Mouse (Mus musculus): ENCODE data around the gene Zfp771. TPM values are rescaled to one million over a fixed set of nuclear protein-coding genes. Genes with fewer than 3 reads are reported as not detected.
A peak's percentile ranks its signal among the peaks of the same experiment; 100 is the strongest.

Zfp771 gene
- polyA plus RNA-seq, 1 experiment from 2014 or later, result 53.2 TPM

DNA sequence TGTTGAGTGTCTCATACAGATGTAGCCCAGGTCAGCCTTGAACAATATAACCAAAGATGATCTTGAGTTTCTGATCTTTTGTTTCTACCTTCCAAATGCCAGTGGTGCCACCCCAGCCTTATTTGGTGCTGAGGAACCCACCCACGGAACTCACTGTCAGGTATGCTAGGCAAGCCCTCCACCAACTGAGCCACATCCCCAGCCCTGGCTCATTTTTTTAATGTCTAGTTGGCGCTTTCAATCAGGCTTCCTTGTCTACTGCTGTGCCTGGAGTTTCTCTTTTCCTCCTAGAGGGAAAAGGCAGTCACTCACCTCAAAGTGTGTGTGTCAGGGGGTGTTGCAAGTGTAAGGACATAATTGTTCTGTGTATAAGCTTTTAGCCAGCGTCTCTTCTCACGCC lies 27.0 kb downstream of the Zfp771 start:
- no peak overlapping the region for H3K27ac ChIP-seq (ENCODE audit: low read depth, low read length)
- no peak overlapping the region for H3K4me2 ChIP-seq (ENCODE audit: low read length)
- no peaks in the 10 kb centered on the region for H3K9me3 ChIP-seq (replicated peaks; ENCODE audit: control insufficient read depth, low read length)
- WGBS, result 91% methylated on average over 4 of the region's 4 CpGs
- no peaks in the 10 kb centered on the region for H3K27me3 ChIP-seq (replicated peaks; ENCODE audit: control insufficient read depth, insufficient read depth, low read length)
- peaks cover 12% of the 10 kb centered on the region for H3K4me1 ChIP-seq (ENCODE audit: control insufficient read depth, insufficient read depth, low read length)
- no peak overlapping the region for H3K9ac ChIP-seq (ENCODE audit: low read length)
- H3K36me3 ChIP-seq (ENCODE audit: control insufficient read depth, insufficient read depth, low read length), result peaks cover 15% of the 10 kb centered on the region; the same call in 1 of the 2 replicates
- H3K4me3 ChIP-seq (ENCODE audit: low read depth, low read length), result no peak overlapping the region
- ATAC-seq (no peak), DNase-seq (ENCODE audit: low spot score) (no peak)

- Histone ChIP-seq H3K27me3 (replicated peaks; ENCODE audit: control insufficient read depth, insufficient read depth, low read length) (no peaks in the 10 kb centered on the region), H3K4me1 (ENCODE audit: control insufficient read depth, insufficient read depth, low read length) (peaks cover 12% of the 10 kb centered on the region), H3K9me3 (replicated peaks; ENCODE audit: control insufficient read depth, low read length) (no peaks in the 10 kb centered on the region), H3K4me3 (ENCODE audit: low read depth, low read length) (no peak overlapping the region), H3K9ac (ENCODE audit: low read length) (no peak overlapping the region), H3K36me3 (ENCODE audit: control insufficient read depth, insufficient read depth, low read length) (peaks cover 15% of the 10 kb centered on the region; the same call in 1 of the 2 replicates), H3K4me2 (ENCODE audit: low read length) (peak overlapping the region; percentile 90; the same call in 1 of the 2 replicates), H3K27ac (ENCODE audit: low read depth, low read length) (no peak overlapping the region)
- 94% methylated on average over 15 of the region's 15 CpGs for WGBS
- no peak for DNase-seq (ENCODE audit: low spot score)
- no peak for ATAC-seq
Observed at GRCm38 (mm10) chr7:127272566-127272965, 28.5 kb downstream of the Zfp771 start.

DNA sequence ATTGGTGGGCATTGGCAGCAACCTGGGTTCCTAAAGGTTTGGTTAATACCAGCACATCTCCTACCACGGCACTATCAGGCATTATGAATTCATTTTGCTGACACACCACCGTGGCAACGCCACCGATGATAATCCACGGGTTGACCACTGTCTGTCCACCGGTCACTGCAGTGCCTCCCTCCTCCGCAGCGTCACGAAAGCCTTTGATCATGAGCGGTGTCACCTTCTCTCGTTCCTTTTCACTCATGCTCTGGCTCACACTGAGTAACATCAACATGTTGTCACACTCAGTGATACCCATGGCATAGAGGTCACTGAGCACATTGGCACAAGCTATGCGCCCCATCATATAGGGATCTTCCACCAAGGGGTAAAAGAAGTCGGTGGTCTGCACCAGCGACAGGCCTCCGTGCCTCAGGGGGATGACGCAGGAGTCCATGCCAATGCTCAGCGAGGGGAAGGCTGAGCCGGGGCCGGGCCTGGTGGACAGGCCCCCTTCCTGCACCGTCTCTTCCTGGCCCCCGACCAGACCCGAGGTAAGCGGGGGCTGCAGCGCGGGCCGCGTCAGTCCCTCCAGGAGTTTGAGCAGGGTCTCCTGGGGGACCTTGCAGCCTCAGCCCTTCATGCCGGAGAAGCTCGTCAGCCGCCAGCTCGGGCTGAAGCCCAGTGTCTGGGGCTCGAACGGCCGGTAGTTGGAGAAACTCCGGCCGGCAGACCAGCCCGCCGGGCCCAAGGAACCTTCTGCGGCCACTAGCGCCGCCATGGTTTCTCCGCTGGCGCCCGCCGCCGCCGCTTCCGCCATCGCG lies 29.2 kb downstream of the Zfp771 start:
- H3K9me3 ChIP-seq (replicated peaks; ENCODE audit: control insufficient read depth, low read length), result no peaks in the 10 kb centered on the region
- peak overlapping the region; percentile 81 for H3K27ac ChIP-seq (ENCODE audit: low read depth, low read length)
- 18% methylated on average over 50 of the region's 50 CpGs for WGBS
- H3K4me1 ChIP-seq (ENCODE audit: control insufficient read depth, insufficient read depth, low read length), result peaks cover 12% of the 10 kb centered on the region
- H3K4me3 ChIP-seq (ENCODE audit: low read depth, low read length), result peak overlapping the region; percentile 89
- DNase-seq (ENCODE audit: low spot score), result no peak
- peak overlapping the region; percentile 90 for H3K4me2 ChIP-seq (ENCODE audit: low read length)
- H3K36me3 ChIP-seq (ENCODE audit: control insufficient read depth, insufficient read depth, low read length), result peaks cover 15% of the 10 kb centered on the region; the same call in 1 of the 2 replicates
- H3K9ac ChIP-seq (ENCODE audit: low read length), result peak overlapping the region; percentile 91
- peak; percentile 70 for ATAC-seq
- H3K27me3 ChIP-seq (replicated peaks; ENCODE audit: control insufficient read depth, insufficient read depth, low read length), result no peaks in the 10 kb centered on the region

GRCm38 (mm10) chr7:127273925-127274789 lies 30.1 kb downstream of the Zfp771 start, which contains the start of gene Sephs2:
Gene Sephs2 (minus strand): TSS chr7:127274055.
- Histone ChIP-seq H3K27ac (ENCODE audit: low read depth, low read length) (peak within 1 kb of the TSS; percentile 81), H3K4me1 (ENCODE audit: control insufficient read depth, insufficient read depth, low read length) (peaks cover 12% of the 10 kb centered on the region), H3K9me3 (replicated peaks; ENCODE audit: control insufficient read depth, low read length) (no peaks in the 10 kb centered on the region), H3K4me3 (ENCODE audit: low read depth, low read length) (peak within 1 kb of the TSS; percentile 89), H3K27me3 (replicated peaks; ENCODE audit: control insufficient read depth, insufficient read depth, low read length) (no peaks in the 10 kb centered on the region), H3K9ac (ENCODE audit: low read length) (peak within 1 kb of the TSS; percentile 91), H3K36me3 (ENCODE audit: control insufficient read depth, insufficient read depth, low read length) (peaks cover 15% of the 10 kb centered on the region; the same call in 1 of the 2 replicates), H3K4me2 (ENCODE audit: low read length) (peak within 1 kb of the TSS; percentile 90)
- ATAC-seq (peak; percentile 93), DNase-seq (ENCODE audit: low spot score) (peak; percentile 96)
- 2% methylated on average over 39 of the region's 39 CpGs for WGBS

DNA sequence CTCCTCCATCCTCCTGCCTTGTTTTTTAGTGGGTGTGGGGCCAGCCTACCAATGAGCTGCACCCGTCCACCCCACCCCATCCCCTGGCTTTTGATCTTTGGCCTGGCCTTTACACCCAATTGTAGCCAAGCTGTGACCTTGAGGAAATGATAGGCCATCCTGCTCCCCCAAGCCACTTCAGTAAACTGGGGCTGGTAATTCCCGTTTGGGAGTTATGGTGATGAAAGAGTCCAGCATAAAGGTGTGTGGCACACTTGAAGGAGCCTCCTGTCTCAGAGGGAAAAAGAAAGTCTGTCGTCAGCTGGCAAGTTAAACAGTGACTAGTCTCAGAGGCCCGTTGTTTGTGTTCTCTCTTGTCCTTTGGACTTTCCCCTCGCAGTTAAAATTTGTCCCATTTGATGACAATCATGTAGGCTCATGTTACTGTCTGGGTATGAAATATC lies 32.5 kb downstream of the Zfp771 start:
- DNase-seq (ENCODE audit: low spot score) (no peak), ATAC-seq (no peak)
- Histone ChIP-seq H3K9ac (ENCODE audit: low read length) (no peak overlapping the region), H3K36me3 (ENCODE audit: control insufficient read depth, insufficient read depth, low read length) (0 out of 2 replicates have a peak, but pooled peaks cover under 1% of the 10 kb centered on the region), H3K4me3 (ENCODE audit: low read depth, low read length) (no peak overlapping the region), H3K4me1 (ENCODE audit: control insufficient read depth, insufficient read depth, low read length) (peaks cover 12% of the 10 kb centered on the region), H3K27me3 (replicated peaks; ENCODE audit: control insufficient read depth, insufficient read depth, low read length) (no peaks in the 10 kb centered on the region), H3K4me2 (ENCODE audit: low read length) (no peak overlapping the region), H3K27ac (ENCODE audit: low read depth, low read length) (no peak overlapping the region), H3K9me3 (replicated peaks; ENCODE audit: control insufficient read depth, low read length) (no peaks in the 10 kb centered on the region)
- WGBS, result 86% methylated on average over 5 of the region's 5 CpGs

GRCm38 (mm10) chr7:127278311-127278710 lies 34.2 kb downstream of the Zfp771 start:
- Histone ChIP-seq H3K9ac (ENCODE audit: low read length) (no peak overlapping the region), H3K4me2 (ENCODE audit: low read length) (no peak overlapping the region), H3K27me3 (replicated peaks; ENCODE audit: control insufficient read depth, insufficient read depth, low read length) (no peaks in the 10 kb centered on the region), H3K9me3 (replicated peaks; ENCODE audit: control insufficient read depth, low read length) (no peaks in the 10 kb centered on the region), H3K36me3 (ENCODE audit: control insufficient read depth, insufficient read depth, low read length) (no peaks in the 10 kb centered on the region), H3K27ac (ENCODE audit: low read depth, low read length) (no peak overlapping the region), H3K4me3 (ENCODE audit: low read depth, low read length) (no peak overlapping the region), H3K4me1 (ENCODE audit: control insufficient read depth, insufficient read depth, low read length) (peaks cover under 1% of the 10 kb centered on the region; the same call in 1 of the 2 replicates)
- ATAC-seq (no peak), DNase-seq (ENCODE audit: low spot score) (peak; percentile 58)
- WGBS, result 19% methylated on average over 8 of the region's 8 CpGs

GRCm38 (mm10) chr7:127280092-127280491 lies 36.0 kb downstream of the Zfp771 start:
- 86% methylated on average over 3 of the region's 3 CpGs for WGBS
- no peak for DNase-seq (ENCODE audit: low spot score)
- H3K4me1 ChIP-seq (ENCODE audit: control insufficient read depth, insufficient read depth, low read length), result no peaks in the 10 kb centered on the region
- no peak overlapping the region for H3K4me3 ChIP-seq (ENCODE audit: low read depth, low read length)
- no peaks in the 10 kb centered on the region for H3K27me3 ChIP-seq (replicated peaks; ENCODE audit: control insufficient read depth, insufficient read depth, low read length)
- ATAC-seq, result no peak
- H3K27ac ChIP-seq (ENCODE audit: low read depth, low read length), result no peak overlapping the region
- no peak overlapping the region for H3K4me2 ChIP-seq (ENCODE audit: low read length)
- no peak overlapping the region for H3K9ac ChIP-seq (ENCODE audit: low read length)
- H3K9me3 ChIP-seq (replicated peaks; ENCODE audit: control insufficient read depth, low read length), result no peaks in the 10 kb centered on the region
- H3K36me3 ChIP-seq (ENCODE audit: control insufficient read depth, insufficient read depth, low read length), result no peaks in the 10 kb centered on the region

DNA sequence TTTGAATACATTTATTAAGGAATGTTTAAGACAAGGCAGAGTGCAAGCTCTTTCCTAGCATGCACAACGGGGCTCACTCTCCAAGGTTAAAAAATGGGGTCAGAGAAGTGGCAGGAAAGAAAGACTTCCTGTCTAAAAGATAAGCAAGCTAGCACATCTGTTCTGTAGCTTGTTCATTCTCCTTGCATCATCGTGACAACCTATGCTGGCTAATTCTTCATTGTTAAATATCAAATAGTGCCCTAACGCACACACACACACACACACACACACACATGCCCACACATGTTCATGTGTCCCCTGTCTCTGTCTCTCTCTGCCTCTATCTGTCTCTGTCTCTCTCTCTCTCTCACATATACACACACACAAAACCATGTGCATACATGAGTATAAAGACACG lies 37.0 kb downstream of the Zfp771 start:
- DNase-seq (ENCODE audit: low spot score) (no peak), ATAC-seq (no peak)
- 80% methylated on average over 4 of the region's 4 CpGs for WGBS
- Histone ChIP-seq H3K4me1 (ENCODE audit: control insufficient read depth, insufficient read depth, low read length) (no peaks in the 10 kb centered on the region), H3K4me2 (ENCODE audit: low read length) (no peak overlapping the region), H3K9ac (ENCODE audit: low read length) (no peak overlapping the region), H3K27me3 (replicated peaks; ENCODE audit: control insufficient read depth, insufficient read depth, low read length) (no peaks in the 10 kb centered on the region), H3K36me3 (ENCODE audit: control insufficient read depth, insufficient read depth, low read length) (no peaks in the 10 kb centered on the region), H3K9me3 (replicated peaks; ENCODE audit: control insufficient read depth, low read length) (no peaks in the 10 kb centered on the region), H3K27ac (ENCODE audit: low read depth, low read length) (no peak overlapping the region), H3K4me3 (ENCODE audit: low read depth, low read length) (no peak overlapping the region)

All from forebrain, embryonic 14.5 days (tissue).